Mouse (Mus musculus): ENCODE results near the gene Eef1a2.

- TF ChIP-seq CTCF (IDR thresholded peaks at IDR 0.05) (no peak), POLR2A (IDR thresholded peaks at IDR 0.05; ENCODE audit: insufficient read depth, low read depth, low read length) (no peak), EP300 (IDR thresholded peaks at IDR 0.05; ENCODE audit: insufficient read depth, low read depth, low read length) (no peak)
These were observed 9.7 kb upstream of the Eef1a2 start for GRCm38 (mm10) chr2:181166469-181166868.

Measured in heart, adult 2 months (tissue).